Mouse (Mus musculus) ES-E14 (cell line): ENCODE results near the gene Exog. TPM values are rescaled to one million over a fixed set of nuclear protein-coding genes. Genes with fewer than 3 reads are reported as not detected.

Source experiments
- DNase-seq: peaks from one replicate; pipeline ENCODE4 v3.0.0-alpha.2; 2013; ENCODE audit warnings: low read depth, low spot score
- H3K27ac ChIP-seq: 2 replicates; pipeline ENCODE4 v1.5.1; 2012; ENCODE audit warnings: low read depth, mild to moderate bottlenecking, low read length, moderate library complexity, mixed read lengths; ENCODE audit not compliant: poor library complexity, insufficient read depth, severe bottlenecking
- H3K36me3 ChIP-seq: 2 replicates; pipeline ENCODE4 v1.6.1; 2012; ENCODE audit warnings: mild to moderate bottlenecking, low read length, moderate library complexity, mixed read lengths; ENCODE audit not compliant: control insufficient read depth, poor library complexity, insufficient read depth, severe bottlenecking
- H3K4me1 ChIP-seq, 2 experiments: fragments of 150-350 bp in 1 of 2; sonication (generic) in 1 of 2; 2 replicates each; pipeline ENCODE4 v1.6.1; 2012; ENCODE audit warnings: low read length in 2 of 2, mild to moderate bottlenecking in 1 of 2, mixed read lengths in 1 of 2; ENCODE audit not compliant: control insufficient read depth in 2 of 2, insufficient read depth in 2 of 2, poor library complexity in 1 of 2
- H3K4me3 ChIP-seq, 2 experiments: fragments of 150-350 bp in 1 of 2; sonication (generic) in 1 of 2; 2 replicates each; pipeline ENCODE4 v1.5.1; 2012; ENCODE audit warnings: low read length in 2 of 2, low read depth in 1 of 2, mild to moderate bottlenecking in 1 of 2, mixed read lengths in 1 of 2; ENCODE audit not compliant: insufficient read depth in 1 of 2, poor library complexity in 1 of 2, severe bottlenecking in 1 of 2
- H3K9ac ChIP-seq: 2 replicates; pipeline ENCODE4 v1.6.1; 2012; ENCODE audit warnings: low read depth, mild to moderate bottlenecking, low read length, mixed read lengths; ENCODE audit not compliant: poor library complexity, insufficient read depth, severe bottlenecking
- H3K9me3 ChIP-seq: fragments of 150-350 bp; sonication (generic); 2 replicates; pipeline ENCODE4 v1.6.1; 2012; ENCODE audit warnings: low read depth, mild to moderate bottlenecking, low read length; ENCODE audit not compliant: control insufficient read depth, insufficient read depth
- CHD2 ChIP-seq: IDR thresholded peaks from 2 replicates; pipeline ENCODE4 v1.6.1; 2014; ENCODE audit warnings: mild to moderate bottlenecking, low read depth, low read length, inconsistent platforms
- HCFC1 ChIP-seq: IDR thresholded peaks from 2 replicates; pipeline ENCODE4 v1.6.1; 2012; ENCODE audit warnings: low read length, inconsistent platforms, borderline replicate concordance; ENCODE audit not compliant: insufficient read depth
- MAFK ChIP-seq: IDR thresholded peaks from 2 replicates; pipeline ENCODE4 v1.6.1; 2014; ENCODE audit warnings: mild to moderate bottlenecking, low read depth, low read length, inconsistent platforms; ENCODE audit not compliant: insufficient read depth
- ZC3H11A ChIP-seq: IDR thresholded peaks from 2 replicates; pipeline ENCODE4 v1.6.1; 2012; ENCODE audit warnings: low read depth, mild to moderate bottlenecking, inconsistent platforms, low read length, borderline replicate concordance
- ZNF384 ChIP-seq: IDR thresholded peaks from 2 replicates; pipeline ENCODE4 v1.6.1; 2012; ENCODE audit warnings: low read depth, low read length, inconsistent platforms
- in situ Hi-C, 2 experiments: fragments of 600-800 bp; cut with MboI; formaldehyde crosslinking; loops; one replicate each; pipeline ENCODE4 v1.15.1; 2025; ENCODE audit warnings: low sequenced_read_pairs in 2 of 2, inconsistent platforms in 1 of 2; ENCODE audit not compliant: unreplicated experiment in 2 of 2
- total RNA-seq: library from RNA; depleted of rRNA; stranded (reverse); fragments of 300-350 nt; gene quantifications from 2 replicates; pipeline ENCODE4 v1.2.3, GENCODE M21; 2012; rRNA removed

Exog gene
- total RNA-seq = 9.3 and 11.9 TPM in 2 replicates

DNA sequence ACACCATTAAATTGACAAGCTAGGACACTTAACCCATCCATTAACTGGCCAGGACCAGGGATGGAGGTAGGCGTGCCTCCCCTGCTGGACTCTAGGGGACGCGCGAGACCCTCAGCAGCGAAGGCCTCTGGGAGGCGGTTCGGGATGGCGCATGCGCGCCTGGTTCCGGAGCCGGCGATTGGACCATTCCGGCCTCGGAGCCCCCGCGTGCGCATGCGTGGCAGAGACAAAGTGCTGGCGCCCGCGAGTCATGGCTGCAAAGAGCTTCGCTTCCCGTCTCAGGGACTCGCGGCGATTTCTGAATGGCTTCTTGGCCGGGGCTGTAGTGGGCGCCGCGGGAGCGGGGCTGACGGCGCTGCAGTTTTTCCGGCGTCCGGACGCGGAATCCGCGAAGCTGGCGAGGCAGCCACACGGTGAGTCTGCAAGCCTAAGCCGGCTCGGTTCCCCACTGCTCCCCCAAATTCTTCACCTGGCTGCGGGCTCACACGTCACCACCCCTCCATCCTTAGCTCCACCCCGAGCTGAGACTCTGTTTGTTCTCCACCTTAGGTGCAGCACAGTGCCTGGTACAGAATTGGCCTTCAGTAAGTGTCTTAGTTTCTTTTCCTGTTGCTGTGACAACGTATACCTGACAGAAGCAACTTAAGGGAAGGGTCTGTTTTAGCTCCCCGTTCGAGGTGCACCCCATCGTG lies at the start of gene Exog:
Gene Exog (plus strand): TSS at position 206 of the 692 bp plus-strand sequence.
- H3K9ac ChIP-seq = peak within 1 kb of the TSS; percentile 95
- peaks cover 21% of the 10 kb centered on the region for H3K36me3 ChIP-seq
- no peaks in the 10 kb centered on the region for H3K9me3 ChIP-seq
- TF ChIP-seq CHD2 (no peak), HCFC1 (0 out of 2 replicates have a peak, but pooled peaks have one; percentile 46)
- no peaks in the 10 kb centered on the region for H3K4me1 ChIP-seq
- in situ Hi-C loops = no loop called here
- H3K27ac ChIP-seq = peak within 1 kb of the TSS; percentile 46; the same call in 1 of the 2 replicates
- peak within 1 kb of the TSS; percentile 89 to 94 for H3K4me3 ChIP-seq
- peak; percentile 91 for DNase-seq

DNA sequence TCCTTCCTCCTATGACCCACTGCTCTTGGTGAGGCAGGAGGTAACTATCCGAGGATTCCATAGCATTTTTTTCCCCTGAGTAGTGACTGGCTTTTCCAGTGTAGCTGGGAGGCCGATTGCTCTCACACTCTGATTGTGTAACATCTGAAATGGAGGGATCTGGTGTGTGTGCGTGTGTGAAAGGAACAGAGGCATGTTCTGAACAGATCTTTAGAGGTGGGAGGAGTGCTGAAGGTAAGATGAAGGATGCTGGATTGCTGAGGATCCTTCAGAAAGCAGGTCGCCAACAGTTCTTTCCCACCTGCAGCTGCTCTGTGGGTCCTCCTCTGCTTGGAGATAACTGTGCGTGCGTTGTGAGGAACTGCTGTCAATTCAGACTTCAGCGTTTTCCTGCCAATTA lies 43.4 kb upstream of the Exog start:
- TF ChIP-seq ZNF384 (no peak), MAFK (no peak), HCFC1 (no peak), CHD2 (no peak), ZC3H11A (no peak)
- in situ Hi-C loops = no loop called here
- Histone ChIP-seq H3K4me1 (peaks cover 4 to 9% of the 10 kb centered on the region in 2 experiments; a peak in 2 of 4 replicates), H3K36me3 (peaks cover 2% of the 10 kb centered on the region), H3K9me3 (no peaks in the 10 kb centered on the region), H3K4me3 (peak overlapping the region; percentile 57 to 90), H3K27ac (no peak overlapping the region), H3K9ac (peak overlapping the region; percentile 69)
- DNase-seq = no peak

GRCm38 (mm10) chr9:119401801-119402214 lies 42.9 kb upstream of the Exog start, which contains the start of gene Acvr2b:
Gene Acvr2b, plus strand, starts transcription at chr9:119402118.
- H3K4me3 ChIP-seq = peak within 1 kb of the TSS; percentile 90 to 97
- in situ Hi-C loops = no loop called here
- no peak for TF ChIP-seq MAFK
- no peak for TF ChIP-seq CHD2
- no peak for TF ChIP-seq HCFC1
- TF ChIP-seq ZC3H11A = no peak
- TF ChIP-seq ZNF384 = no peak

DNA sequence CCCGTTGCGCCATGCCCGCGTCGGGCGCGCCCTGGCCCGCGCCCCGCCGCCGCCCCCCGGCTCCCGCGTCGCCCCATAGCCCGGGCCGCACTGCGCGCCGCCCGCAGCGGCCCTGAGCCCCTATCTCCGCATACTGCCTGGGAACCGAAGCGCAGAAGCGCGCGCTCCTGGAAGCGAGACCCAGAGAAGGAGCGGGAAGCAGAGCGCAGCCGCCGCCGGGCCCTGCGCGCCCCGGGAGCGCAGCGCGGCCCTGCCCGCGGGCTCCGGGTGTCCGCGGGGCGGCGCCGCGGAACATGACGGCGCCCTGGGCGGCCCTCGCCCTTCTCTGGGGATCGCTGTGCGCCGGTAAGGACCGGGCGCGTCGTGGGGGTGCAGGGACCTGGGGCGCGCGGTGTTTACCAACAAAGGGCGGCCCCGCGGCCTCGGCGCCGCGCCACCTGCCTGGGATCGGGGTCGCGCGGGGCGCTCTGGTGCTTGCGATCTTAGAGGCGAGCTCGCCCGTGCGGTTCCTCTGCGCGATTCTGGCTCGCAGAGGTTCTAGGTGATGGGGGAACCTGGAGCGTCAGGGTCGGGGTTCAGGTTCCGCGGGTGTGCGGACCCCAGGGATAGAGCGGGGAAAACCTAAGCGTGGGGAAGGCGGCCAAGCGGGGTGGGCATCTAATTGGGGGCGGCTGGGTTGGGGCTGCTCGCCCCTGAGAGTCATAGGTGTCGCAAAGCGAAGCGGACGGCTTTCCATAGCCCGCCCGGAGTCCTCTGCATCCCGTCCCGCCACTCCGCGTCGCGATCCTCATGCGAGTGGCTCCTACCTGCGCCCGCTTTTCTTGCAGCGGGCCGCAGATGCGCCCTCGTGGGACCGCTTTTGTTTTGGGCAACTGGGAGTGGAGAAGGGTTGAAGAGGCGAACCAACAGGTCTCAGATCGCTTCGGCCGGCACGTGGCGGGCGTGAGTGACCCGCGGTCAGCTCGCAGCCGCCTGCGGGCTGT lies 42.2 kb upstream of the Exog start:
- peaks cover 4 to 12% of the 10 kb centered on the region in 2 experiments; a peak in 3 of 4 replicates for H3K4me1 ChIP-seq
- peak overlapping the region; percentile 90 to 97 for H3K4me3 ChIP-seq
- in situ Hi-C loops = no loop called here
- peaks cover 2% of the 10 kb centered on the region for H3K36me3 ChIP-seq
- H3K9me3 ChIP-seq = no peaks in the 10 kb centered on the region
- TF ChIP-seq MAFK (no peak), HCFC1 (no peak), ZC3H11A (no peak), ZNF384 (no peak)
- peak overlapping the region; percentile 82 for H3K27ac ChIP-seq
- H3K9ac ChIP-seq = peak overlapping the region; percentile 98
- DNase-seq = no peak

More at GRCm38 (mm10) chr9:119401801-119402214, 42.9 kb upstream of the Exog start, which contains the start of gene Acvr2b:
- H3K27ac ChIP-seq = peak within 1 kb of the TSS; percentile 82
- H3K4me1 ChIP-seq = peaks cover 4 to 9% of the 10 kb centered on the region in 2 experiments; a peak in 2 of 4 replicates
- peak within 1 kb of the TSS; percentile 98 for H3K9ac ChIP-seq
- peak; percentile 97 for DNase-seq
- H3K36me3 ChIP-seq = peaks cover 2% of the 10 kb centered on the region
- H3K9me3 ChIP-seq = no peaks in the 10 kb centered on the region
